Comparison of ENCODE assay signal across 8 mouse cellular contexts in genomic region chr1:106602941-106603340, GRCm38 (mm10).
DNase-seq lines count a peak whose midpoint lies in the region; ATAC-seq and TF ChIP-seq lines count a peak whose summit lies in the region.

No protein-coding gene starts in this region.

- TF ChIP-seq POLR2A in brain, embryonic 14.5 days (IDR thresholded peaks at IDR 0.05; ENCODE audit: borderline replicate concordance, extremely low read depth, insufficient read depth, insufficient read length, poor library complexity, severe bottlenecking), result no peak

- no peak for ATAC-seq in monocyte, adult 5-6 weeks (replicated peaks; ENCODE audit: insufficient number of reproducible peaks, low FRiP score, low TSS enrichment, poor library complexity, severe bottlenecking)

- peak; percentile 61 for DNase-seq in left cerebral cortex, postnatal 4 days
- DNase-seq in left cerebral cortex, postnatal 36 days (ENCODE audit: low spot score in 2 of 2), result no peak
- peak; percentile 92 for DNase-seq in brain, embryonic 14.5 days (ENCODE audit: low read depth)
- DNase-seq in embryo, embryonic 10.5 days (ENCODE audit: low spot score), result peak; percentile 38
- peak; percentile 44 to 54 for DNase-seq in layer of hippocampus, postnatal 10 days (ENCODE audit: low spot score in 2 of 2)
- DNase-seq in thymus, postnatal 36 days, result no peak
- DNase-seq in MN1 (ENCODE audit: low spot score), result no peak

- TF ChIP-seq CTCF in brain, embryonic 14.5 days (IDR thresholded peaks at IDR 0.05; ENCODE audit: borderline replicate concordance, extremely low read depth, insufficient read depth, insufficient read length), result no peak

- intact Hi-C loops in left cerebral cortex, postnatal 4 days (cut with DNase I), result no loop called here
- intact Hi-C loops in left cerebral cortex, postnatal 36 days (cut with DNase I), result no loop called here

Comparison
In these comparisons a context has a peak if more than half of its experiments do, and no peak if none do; other contexts are left out.
1. DNase-seq: peak in left cerebral cortex, postnatal 4 days (single experiment), brain, embryonic 14.5 days (single experiment), embryo, embryonic 10.5 days (single experiment) and layer of hippocampus, postnatal 10 days (2 of 2); none in left cerebral cortex, postnatal 36 days (0 of 2), thymus, postnatal 36 days (0 of 2) and MN1 (single experiment).